Mouse (Mus musculus) urinary bladder, adult 2 months (tissue): ENCODE measurements around the gene Med27. TPM values are rescaled to one million over a fixed set of nuclear protein-coding genes. Genes with fewer than 3 reads are reported as not detected.

Source experiments
- DNase-seq: peaks from one replicate; pipeline ENCODE4 v3.0.0; 2022; ENCODE audit warnings: low spot score
- polyA plus RNA-seq: library from polyadenylated mRNA; depleted of rRNA; stranded (reverse); fragments of >200 nt; gene quantifications from 2 replicates; pipeline ENCODE4 v1.2.3, GENCODE M21; 2012; rRNA removed

Gene Med27
- polyA plus RNA-seq, 1 experiment = 40.2 TPM

- no peak for DNase-seq
Measured at GRCm38 (mm10) chr2:29561468-29561867, 214.8 kb downstream of the Med27 start.

GRCm38 (mm10) chr2:29563986-29564385 lies 217.4 kb downstream of the Med27 start:
- DNase-seq = no peak

DNA sequence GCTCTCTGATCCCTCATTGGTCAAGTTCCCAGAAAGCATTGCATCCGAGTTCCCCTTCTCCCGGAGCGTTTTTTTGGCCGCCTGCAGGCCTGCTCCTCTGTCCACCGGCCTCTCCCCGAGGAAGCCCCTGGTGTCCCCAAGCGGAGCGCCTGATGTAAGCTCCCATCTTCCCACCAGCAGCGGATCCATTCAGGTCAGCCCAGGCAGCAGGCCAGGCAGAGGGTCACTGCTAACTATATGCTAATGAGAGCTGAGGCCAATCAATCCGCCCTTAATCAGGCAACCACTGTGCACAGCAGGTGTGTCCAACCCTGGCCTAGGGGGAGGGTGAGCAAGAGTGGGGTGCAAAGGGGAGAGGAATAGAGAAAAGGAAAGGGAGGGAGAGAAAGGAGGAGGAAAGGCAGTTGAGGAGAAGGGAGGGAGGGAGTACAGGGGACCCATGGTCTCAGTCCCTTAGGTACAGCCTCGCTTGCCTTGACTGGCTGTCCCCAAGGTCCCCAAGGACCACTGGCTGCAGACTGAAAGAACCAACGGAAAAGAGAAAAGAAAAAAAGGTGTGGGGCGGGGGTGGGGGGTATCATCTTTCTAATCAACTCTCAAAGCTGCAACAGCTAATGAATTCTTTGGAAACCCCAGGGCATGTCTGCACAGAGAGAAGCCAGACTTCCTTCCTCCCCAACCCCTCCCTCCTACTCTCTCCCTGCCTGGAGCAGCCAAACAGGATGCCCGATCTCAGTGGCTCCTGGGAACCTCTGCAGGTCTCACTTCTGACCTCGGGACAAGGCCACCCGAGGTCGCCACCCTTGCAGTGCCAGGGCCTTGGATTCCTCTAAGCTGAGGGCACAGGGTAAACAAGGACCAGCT lies 219.2 kb downstream of the Med27 start:
- DNase-seq = no peak

GRCm38 (mm10) chr2:29571921-29572700 lies 225.5 kb downstream of the Med27 start:
- DNase-seq = no peak

DNA sequence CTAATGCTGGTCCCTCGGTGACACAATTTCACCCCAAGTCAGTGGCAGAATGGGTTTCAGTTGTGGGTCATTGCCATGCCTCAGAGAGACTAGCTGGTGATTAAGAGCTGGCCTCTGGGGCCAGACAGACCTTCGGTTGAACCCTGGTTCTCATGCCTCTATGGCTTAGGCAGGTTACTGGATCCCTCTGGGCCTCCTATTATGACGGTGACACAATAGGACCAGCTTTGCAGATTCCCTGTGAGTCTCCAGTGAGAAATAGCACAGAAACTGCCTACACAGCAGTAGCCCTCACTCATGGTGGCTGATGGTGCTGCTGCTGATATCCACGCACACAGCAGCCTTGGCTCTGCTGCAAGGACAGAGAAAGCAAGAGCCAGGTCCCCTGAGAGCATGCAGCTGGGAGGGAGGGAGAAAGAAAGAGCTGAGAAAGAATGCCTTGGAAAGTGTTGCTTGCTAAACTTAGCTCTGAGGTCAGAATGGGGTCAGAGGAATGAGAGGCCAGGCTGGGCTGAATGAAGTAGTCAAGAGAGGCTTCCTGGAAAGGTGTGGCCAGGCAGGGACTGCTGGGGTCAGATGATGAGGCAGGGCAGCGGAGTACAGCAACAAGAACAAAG lies 226.3 kb downstream of the Med27 start:
- no peak for DNase-seq

DNA sequence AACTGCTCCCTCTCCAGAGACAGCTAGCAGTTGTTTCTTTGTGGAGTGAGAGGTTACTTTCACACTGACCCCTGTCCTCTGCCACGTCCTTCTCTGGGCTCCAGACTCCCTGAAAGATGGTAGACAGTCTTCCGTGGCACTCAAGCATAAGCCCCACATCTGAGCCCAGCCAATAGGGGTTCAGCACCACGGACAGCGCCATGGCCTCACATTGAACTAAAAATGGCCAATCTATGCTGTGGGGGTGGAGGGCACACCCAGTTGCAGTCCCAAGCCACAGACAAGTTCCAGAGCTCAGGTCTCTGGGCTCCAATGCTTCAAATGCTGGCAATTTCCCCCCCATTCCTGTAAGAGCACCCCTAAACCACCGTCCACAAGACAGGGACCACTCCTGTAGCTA lies 227.0 kb downstream of the Med27 start:
- DNase-seq = peak; percentile 24

DNA sequence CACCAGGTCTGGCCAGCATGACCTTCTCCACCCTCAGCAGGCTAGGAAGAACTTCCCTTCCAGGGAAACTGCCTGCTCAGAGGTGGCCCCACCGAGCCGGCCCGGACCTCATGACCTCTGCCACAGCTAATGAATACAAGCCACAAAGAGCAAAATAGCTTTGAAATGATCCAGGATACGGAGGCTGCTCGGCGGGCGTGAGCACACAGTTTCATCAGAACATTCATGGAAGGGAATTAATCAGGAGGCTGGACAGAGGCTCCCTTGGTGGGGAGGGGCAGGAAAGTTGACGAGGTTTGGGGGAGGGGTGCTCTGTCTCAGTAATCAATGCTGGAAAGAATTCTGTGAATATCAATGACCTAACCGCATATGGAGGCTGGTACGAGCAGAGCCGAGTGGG lies 227.6 kb downstream of the Med27 start:
- no peak for DNase-seq

Other genes with a start within 250 kb of the Med27 start
- gene Setx, start 222.6 kb upstream of the Med27 start, polyA plus RNA-seq = 6.8 and 8.8 TPM in 2 replicates
- 14.2 and 24.1 TPM in 2 replicates for gene Ntng2, start 93.8 kb upstream of the Med27 start, polyA plus RNA-seq